Mouse (Mus musculus) yolk sac, embryonic 10.5 days (tissue): ENCODE measurements at regions not wholly inside any gene's neighbourhood (a gene's known extent, or its start where the extent isn't known, plus 50 kb on each side); places are given as distances from the start of the nearest gene placed in this dataset.
A peak's percentile ranks its signal among the peaks of the same experiment; 100 is the strongest.

Experiments
- DNase-seq: peaks from one replicate; pipeline ENCODE4 v3.0.0-alpha.2; 2017; ENCODE audit warnings: low spot score

DNA sequence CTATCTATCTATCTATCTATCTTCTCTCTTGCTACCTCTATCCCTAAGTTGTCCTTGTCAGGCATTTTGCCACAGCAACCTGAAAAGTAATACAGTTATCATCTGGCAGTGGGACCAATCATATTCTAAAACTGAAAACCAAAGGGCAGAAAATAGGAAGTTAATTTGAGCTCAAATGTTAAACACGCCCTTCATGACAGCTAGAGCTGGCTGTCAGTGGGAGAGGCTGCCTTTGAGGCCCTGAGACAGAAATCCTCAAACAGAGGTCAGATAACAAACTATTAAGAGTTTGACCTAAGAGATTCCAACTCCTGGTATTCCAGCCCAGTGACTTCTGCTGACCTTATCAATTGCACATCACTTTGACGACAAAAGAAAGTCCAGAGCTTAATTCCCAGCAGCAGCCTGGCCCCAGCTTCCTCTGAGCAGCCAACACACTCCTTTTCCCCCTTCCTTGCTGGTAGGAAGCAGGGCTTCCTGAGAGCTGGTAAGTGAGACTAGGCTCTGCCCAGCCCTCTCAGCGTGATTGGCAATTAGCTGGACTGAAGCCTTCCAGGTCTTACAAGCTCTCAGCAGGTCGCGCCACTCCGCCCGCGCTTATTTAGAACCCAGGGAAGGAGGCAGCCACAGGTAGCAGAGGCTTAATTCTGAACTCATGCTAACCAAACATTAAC lies 250.0 kb downstream of the Sec61b start:
- peak; percentile 18 for DNase-seq

DNA sequence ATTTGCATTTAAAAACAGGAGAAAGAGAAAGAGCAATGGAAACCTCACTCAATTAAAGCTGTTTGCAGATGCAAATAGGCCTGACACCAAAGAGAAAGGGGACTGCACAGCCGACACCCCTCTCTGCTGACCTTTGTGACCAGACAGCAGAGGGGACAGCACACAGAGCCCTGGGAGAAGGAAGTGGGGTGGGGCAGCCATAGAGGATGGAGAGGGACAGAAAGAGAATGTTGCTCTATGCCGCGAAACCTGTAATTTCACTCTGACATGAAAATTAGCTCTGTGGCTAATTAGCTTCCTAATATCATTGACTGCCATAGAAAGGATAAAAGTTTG lies 250.5 kb downstream of the Sec61b start:
- DNase-seq, result no peak

DNA sequence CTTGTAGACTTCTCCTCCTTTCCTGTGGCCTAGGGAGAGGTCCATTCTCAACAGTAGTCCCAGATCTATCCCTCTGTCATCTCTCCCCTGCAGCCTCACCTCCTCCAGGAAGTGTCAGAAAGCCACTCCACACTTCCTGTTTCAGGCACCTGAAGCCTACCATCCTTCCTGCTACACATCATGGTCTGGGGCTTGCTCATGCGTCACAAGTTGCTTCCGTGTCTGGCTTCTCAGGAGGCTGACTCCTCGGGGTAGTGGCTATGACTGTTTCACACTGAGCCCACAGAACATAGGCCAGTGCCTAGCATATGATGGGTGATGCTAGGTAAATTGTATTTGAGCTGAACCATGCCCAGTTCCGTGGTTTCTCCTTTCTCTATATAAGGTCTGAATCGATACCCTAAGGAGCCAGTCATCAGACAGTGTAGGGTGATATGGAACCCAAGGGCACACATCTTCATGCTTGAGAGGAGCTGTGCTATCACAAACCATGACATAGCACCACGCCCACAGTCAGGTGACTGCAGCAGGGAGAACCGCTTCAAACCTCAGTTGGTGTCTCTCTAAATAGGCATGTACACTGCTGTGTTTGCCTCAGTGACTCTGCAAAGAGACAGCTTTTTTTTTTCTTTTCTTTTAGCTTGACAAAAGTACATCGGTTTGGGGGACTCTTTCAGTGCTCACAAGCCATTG lies 272.2 kb downstream of the Sec61b start:
- DNase-seq, result no peak

DNA sequence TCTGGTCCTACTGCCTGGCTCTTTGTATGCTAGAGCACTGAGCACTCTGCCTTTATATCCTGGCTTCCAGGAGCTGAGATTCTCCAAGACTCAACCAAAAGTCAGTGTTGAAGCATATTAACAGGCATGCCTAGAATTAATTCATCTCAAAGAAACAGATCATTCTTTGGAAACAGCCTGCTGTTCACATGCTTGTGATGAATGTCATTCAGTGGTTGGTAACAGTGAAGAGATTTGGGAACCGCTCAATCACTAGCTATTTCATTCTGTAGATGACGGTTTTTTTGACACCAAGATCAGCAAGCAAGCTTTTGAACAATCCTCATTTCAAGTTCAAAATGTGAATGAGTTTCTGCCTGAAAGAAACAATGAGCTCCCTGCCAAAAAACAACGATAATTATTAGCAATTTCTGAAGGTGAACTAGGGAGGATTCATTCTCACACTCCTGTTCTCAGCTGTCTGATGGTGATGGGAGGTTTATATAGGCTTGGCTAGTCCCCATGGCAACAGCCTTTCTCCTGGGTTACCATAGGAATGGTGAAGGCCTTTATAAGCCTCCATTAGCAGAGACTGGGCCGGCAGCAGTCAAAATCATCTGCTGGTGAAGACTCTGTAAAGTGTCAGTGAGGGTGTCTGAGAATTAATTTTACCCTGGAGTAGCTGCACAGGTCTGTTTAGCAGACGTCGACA lies 272.6 kb upstream of the Nr4a3 start:
- DNase-seq, result no peak

DNA sequence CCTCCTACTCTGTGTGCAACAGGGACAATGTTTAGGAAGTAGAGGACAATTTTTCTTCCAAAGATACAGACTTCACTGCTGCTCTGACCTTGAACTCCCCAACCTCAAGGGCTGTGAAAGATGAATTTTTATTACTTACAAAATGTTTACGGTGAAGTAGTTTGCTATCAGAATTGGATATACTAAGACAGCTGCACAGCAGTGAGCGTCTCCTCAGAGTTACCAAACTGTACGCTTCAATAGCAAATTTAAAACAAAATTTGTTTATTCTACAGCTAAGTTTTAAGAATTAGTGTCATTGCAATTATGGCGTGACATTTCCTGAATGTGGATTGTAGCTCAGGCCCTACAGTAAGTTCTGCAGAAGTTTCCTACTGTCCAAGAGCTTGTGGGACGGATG lies 270.3 kb upstream of the Nr4a3 start:
- DNase-seq, result no peak

DNA sequence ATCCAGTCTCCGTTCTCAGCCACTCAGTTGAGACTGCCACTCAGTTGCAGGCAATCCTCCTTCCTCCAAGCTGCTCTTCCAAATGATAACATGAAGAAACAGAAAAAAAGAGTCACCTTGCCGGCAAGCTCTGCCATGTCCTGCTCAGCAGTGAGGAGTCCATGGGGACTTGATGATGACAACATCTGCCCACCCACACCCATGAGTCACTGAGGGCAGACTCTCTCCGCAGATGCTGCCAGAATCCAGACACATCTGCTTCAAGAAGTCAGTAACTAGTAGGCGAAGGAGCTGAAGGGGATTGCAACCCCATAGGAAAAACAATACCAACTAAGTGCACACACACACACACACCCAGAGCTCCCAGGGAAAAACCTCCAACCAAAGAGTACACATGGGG lies 263.9 kb upstream of the Nr4a3 start:
- no peak for DNase-seq

DNA sequence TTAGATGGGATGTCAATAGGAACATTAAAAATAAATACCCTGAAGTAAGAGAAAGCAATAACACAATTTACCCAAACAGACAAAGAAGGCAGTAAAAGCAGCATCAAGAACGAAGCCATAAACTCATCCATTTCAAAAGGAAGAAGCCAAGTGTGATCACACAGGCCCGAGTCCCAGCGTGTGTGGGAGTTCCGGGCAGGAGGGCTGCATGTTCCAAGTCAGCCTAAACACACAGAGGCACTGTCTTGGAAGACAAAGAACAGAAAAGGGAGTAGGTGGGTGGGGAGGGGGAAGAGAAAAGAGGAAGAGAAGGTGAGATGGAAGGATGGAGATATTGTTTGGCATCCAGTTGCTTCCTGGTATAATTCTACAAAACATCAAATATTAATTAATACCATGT lies 248.0 kb upstream of the Nr4a3 start:
- no peak for DNase-seq

DNA sequence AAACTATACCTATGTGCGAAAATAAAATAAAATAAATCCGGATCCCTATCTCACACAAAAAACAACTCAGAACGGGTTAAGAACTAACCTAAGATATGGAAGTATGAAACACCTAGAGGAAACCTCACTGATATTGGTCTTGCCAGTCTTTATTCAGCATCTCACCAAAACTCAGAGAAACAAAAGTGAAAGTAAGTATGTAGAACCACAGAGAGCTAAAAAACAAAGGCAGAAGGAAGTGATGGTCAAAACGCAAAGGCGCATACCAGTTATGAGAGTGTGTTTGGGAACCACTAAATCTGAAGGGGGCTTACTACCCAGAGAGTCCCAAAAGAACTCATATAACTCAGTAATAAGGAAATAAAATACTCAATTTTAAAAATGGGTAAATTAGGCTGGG lies 245.8 kb upstream of the Nr4a3 start:
- no peak for DNase-seq

DNA sequence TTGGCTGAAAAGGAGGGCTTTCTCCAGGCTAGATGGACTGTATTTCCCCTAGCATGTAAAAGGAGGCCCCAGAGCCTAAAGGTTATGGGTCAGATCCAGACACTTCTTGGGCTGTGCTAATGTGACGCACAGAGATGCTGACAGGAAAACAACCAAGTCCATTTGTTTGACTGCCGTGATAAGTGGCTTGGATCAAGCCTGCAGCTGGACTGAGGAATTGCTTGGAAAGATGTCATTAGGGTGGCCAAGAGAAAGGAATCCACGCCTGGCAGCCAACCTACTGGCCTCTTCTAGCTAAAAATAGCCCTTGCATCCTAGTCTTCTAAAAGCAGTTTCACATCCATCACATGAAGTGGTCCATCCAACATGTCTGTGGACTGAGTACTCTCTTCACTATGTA lies 241.8 kb upstream of the Nr4a3 start:
- no peak for DNase-seq

DNA sequence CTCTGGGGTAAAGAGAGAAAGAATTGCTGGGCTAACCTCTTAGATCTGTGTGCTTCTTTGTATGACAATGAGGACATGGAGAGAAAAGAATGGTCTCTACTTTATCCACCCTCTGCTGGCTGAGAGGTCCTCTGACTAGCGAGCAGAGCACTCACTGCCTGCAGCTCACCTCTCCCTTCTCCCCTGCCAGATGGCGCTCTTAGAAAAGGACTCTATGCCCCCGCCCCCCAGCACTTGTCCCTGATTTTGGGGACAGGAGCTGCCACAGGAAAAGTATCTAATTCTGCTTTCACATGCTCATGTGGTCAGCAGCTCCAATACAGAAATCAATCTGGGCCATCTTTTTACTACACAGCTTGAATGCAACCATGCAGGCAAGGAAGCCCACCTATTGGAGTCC lies 237.1 kb upstream of the Nr4a3 start:
- DNase-seq, result no peak

DNA sequence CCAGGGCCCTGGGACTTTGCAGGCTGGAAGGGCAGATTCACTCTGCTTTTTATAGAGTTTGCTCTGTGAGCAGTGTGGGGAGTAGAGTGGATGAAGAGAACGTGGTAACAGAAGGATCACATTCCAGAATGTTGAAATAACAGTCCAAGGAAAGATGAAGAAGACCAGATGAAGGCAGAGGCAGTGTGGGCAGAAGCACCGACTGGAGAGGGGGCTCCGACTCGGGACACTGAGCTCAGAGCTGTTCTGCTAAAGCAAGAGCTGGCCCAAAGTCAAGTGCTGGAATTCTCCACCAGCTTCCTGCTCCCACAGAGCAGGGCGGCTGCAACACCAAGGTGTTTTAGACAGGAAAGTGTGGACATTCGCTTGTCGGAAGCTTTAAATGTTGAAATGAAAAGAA lies 230.9 kb upstream of the Nr4a3 start:
- no peak for DNase-seq

DNA sequence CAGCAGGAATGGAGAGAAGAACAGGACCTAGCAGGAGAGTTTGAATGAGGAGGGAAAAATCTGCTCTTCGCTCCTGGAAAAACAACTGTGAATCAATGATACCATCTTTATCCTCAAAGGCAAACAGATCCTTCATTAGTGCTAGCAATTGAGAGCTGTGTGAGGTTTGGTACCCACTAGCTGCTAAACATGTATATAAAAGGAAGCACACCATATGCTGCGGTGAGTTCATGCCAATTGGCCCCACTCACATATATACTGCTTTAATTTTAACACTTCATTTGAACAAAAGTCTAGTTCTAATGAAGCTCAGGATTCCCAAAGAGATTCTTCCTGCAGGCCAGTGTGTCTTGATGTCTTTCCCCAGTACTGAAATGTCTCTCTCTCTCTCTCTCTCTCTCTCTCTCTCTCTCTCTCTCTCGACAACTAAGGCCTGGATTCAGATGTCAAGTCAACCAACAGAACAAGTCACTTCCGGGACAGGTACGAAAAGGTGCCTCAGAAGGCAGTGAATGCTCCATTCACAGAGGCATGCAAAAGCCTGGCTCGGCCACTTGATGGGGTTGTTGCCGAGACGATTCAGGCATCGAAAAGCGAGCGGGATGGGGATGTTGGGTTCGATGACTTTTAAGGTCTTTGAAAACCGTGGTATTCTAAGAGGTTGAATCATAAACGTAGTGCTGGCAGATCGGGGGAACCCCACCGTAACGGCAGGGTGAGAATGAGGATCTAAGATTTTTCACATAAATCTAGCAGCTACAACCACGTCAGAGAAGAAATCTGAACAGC lies 226.4 kb upstream of the Nr4a3 start:
- no peak for DNase-seq

DNA sequence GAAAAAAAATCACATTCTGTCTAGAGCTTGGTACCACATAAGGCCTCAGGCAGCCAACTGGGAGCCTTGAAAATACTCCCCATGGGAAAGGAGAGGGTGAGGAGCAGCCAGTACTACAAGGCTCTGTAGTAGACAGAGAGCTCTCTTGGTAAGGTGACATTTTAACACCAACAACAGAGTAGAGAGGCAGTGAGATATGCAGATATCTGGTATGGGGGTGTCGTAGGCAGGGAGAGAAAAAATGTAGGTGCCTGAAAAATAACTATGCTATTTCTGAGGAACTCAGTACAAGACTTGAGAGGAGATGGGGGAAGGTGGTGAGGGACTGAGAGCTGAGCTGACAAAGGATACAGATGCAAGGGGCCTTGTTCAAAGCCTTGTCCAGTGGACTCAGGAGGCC lies 224.4 kb upstream of the Nr4a3 start:
- DNase-seq, result no peak

DNA sequence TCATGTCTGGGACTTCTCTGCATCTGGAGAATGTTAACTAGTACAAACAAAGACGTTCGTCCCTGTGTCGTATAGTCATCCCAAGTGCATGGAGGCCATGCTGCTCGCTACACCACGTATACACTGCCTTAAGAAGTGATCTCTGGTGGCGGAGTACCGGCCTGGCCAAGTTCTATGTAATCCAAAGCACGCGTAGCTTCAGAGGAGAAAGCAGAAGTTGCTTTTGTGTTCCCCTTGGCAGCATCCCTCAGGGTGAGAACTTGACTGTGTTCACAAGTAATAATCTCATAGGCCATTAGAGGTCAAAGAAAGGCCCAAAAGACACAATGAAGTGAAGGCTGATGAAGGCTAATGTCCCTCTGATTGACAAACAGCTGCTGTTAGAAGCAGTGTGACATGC lies 221.7 kb upstream of the Nr4a3 start:
- DNase-seq, result no peak

DNA sequence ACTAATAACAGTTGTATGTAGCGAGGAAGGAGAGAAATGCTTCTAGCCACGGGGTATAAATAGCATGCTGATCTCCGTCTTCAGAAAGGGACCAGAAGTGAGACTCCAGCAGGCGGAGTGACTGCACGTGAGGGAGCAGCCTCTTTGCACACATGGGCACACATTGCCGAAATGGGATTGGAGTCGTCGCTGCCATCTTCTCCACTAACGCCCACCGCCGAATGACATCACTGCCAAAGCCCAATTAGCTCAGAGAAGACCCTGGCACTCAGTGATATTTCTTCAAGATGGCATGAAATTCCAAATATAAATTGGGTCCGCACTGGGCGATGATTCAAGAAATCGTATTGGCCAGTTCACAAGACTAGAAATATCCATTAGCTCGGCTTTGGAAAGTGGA lies 220.9 kb upstream of the Nr4a3 start:
- no peak for DNase-seq

DNA sequence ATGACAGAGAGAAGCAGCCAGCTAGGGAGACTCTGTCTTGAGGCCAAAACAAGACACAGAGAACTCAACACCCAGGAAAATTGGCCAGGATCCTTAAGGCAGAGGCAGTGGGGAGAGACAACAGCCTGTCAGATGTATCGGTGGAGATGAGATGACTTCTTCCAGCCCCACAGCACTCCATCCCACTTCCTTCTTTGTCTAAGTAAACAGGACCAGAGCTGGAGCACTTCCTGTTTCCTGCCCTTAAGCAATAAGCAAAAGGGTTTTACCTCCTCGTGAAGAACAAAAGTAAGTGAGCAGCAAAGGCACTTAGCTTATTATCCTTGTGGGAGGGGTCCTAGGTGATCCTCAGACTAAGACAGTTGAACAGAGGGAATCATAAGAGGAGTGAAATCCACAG lies 212.0 kb upstream of the Nr4a3 start:
- no peak for DNase-seq

DNA sequence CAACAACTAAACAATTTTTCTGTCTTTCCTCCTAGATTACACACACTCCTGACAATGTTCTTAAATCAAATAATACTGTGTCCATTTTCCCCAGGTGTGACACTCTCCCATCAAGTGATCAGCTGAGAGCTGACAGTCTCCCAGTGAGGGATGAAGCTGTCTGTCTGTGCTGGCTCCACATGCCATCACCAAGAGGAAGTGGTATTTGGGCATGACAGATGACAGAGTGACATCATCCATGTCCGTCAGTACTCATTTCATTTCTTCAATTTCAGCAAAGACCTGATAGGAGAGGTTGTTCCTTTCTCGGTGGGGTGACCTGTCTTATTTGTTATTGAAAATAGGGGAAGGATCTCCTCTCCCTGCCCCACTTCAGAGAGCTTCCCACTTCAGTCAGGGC lies 206.5 kb upstream of the Nr4a3 start:
- DNase-seq, result no peak

DNA sequence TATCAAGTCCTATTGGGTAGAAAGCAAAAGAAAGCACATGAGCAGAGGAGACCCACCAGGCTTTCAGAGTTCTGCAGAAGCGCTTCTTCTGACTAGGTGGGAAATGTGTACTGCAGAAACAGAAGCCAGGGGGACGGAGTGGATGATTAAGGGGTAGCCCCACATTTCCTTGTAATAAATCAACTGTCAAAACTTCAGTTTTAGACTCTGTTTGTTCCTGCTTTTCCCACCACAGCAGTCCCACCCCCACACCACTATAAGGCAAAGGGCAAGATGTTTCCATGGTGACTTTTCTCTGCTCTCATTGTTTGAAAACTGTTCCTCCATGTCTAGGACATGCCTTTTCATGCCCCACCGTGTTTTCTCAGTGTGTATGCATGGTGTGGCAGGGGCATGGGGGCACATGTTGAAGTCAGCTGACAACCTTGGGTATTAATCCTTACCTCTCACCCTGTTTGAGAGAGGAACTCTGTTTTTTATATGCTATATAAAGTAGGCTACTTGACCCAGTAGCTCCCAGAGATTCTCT lies 202.8 kb upstream of the Nr4a3 start:
- no peak for DNase-seq

DNA sequence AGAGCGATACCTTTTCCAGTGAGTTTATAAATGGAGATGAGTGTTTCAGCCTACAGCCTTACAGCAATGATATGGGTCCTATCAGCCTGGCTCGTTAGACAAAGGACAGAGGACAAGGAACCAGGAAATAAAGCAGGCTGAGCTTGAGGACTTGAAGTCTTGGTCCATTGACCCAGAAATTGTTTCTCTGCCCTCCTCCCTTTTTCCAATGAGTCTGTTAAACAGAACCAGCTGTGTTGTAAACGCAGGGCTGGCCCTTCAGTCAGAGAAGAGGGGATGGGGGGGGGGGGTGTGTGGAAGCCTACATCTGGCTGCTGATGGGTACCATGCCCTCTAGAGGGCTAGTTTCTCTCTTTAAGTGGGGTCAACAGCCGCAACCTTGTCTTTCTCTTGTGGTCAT lies 199.7 kb upstream of the Nr4a3 start:
- no peak for DNase-seq

DNA sequence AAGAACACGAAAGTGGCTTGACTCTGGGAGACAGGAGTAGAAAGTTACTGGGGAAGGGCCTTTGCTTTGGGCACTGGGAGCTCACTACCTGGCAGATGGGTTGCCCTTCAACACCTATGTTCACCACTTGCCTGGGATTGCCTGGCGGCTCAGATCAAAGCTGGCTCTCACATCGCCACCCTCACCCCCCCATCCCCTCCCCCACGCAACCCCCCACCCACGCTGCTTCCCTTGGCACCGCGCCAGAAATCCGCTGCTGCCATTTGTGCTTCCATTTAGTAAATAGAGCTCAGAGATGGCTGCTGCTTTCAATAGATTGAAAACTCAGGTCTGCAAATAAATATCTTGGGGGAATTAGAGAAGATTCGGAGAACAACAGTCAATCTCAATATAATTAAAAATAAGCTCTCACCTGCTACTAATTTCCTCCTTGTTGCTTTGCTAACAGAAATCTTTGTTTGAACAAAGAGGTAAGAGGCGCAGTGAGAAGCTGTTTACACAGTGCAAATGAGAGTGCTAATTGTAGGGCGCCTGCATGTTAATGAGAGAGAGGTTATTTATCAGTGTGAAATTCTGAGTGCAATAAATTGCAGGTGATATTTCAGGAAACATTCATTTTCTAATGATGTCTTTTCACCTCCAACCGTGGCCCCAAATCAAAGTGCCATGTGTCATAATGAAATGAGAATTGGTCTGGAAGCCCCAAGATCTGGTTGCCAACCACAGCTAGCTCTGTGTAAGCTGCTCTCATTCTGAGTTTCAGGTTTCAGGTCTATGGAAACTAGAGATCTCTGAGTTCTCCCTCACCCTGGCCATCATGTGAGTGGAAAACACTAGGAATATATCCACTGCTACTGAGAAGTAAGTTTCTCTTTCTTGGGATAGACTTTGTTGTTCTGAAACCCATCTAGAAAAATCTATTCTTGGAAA lies 198.3 kb upstream of the Nr4a3 start:
- no peak for DNase-seq

DNA sequence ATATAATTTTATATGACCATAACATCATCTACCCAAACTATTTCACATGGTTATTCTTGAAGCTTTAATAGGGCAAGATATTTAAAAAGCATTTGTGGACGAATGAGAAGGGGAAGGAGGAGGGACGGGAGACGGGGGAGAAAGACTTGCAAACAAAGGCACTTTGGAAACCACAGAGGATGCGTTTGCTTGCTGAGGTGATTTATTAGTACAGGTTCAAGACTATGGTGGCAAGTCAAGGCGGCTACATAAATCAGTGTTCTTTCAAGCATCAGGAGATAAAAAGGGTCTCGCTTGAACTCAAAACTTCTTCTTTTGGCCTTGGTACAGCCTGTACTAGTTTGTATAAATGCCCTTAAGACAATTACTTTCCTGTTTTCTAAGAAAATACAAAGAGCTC lies 183.8 kb upstream of the Nr4a3 start:
- no peak for DNase-seq
